Mouse (Mus musculus) MEL-GATA-1-ER (cell line): ENCODE measurements around the gene Tnf.

Experiments used
- DNase-seq: peaks from one replicate; pipeline ENCODE4 v3.0.0-alpha.2; 2012; ENCODE audit warnings: low read depth; ENCODE audit errors: extremely low read depth

The Tnf gene

GRCm38 (mm10) chr17:35201787-35202186, at the start of gene Tnf:
Gene Tnf, minus strand, starts transcription at chr17:35202007.
- no peak for DNase-seq

GRCm38 (mm10) chr17:35251162-35251719, 49.4 kb upstream of the Tnf start:
- no peak for DNase-seq

DNA sequence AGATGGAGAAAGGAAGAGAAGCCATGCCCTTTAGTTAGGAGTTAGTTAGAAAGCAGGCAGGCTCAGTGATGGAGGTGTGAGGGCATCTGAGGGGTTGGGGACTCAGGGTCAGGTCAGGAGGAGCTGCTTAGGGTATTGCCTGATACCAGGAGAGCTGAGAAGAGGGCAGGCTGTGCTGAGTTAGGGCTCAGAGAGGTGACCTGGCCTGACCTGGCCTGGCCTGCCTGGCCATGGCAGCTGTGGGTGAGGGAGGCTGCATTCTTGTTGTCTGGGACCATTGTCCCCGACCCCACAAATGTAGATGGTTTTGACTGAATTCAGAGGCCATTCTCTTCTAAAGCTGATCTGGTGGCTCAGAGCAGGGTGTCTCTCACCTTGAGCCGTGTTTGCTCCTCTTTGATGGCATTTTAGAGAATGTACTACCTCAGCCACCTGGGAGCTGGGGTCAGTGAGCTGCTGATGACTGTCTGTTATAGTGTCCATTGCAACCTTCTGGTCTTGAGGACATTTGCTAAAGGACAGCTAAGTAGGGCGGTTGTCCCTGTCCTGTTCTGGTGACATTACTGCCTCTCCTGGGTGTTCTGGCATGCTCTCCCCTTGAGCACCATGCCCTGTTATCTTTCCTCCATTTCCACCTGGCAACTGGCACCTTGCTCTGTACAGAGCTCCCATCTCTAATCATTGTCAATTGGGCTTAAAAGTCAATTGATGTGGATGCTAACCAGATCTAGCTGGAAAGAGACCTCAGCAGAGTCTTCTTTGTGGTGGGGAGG, 48.7 kb upstream of the Tnf start:
- no peak for DNase-seq

GRCm38 (mm10) chr17:35249451-35250197, 47.8 kb upstream of the Tnf start:
- no peak for DNase-seq

DNA sequence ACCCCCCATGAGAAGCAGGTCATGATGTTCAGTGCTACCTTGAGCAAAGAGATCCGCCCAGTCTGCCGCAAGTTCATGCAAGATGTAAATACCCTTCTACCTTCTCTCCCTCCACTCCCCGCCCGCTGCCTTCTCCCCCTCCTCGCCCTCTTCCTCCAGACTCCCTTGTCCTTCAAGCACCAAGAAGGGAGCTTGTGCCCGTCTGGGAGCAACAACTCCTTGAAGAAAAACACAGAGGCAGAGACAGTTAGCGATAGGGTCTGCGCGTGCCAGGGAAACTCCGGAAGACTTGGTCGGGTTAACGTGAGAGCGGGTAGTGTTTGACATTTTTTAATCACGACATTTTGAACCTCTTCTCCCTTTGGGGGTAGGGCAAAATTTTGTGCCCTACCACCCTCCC, 47.2 kb upstream of the Tnf start:
- no peak for DNase-seq

DNA sequence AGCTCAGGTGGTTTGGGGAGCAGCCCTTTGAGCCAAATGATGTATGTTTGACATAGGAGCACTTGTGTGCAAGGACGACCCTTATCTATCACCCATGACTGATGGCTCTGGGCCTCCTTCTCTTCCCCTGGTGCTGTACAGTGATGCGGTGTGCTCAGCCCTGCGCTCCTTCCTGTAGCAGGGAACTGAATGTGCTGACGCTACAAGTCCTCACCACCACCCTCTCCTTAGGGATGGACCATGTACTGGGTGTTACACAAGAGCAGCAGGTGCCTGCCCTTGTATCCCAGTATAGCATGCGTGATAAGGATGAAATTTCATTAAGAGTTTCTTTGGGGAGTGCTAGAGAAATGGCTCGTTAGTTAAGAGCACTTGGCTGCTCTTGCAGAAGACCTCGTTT, 45.3 kb upstream of the Tnf start:
- DNase-seq, result no peak

- no peak for DNase-seq
Measured at GRCm38 (mm10) chr17:35245731-35246623, 44.2 kb upstream of the Tnf start.

DNA sequence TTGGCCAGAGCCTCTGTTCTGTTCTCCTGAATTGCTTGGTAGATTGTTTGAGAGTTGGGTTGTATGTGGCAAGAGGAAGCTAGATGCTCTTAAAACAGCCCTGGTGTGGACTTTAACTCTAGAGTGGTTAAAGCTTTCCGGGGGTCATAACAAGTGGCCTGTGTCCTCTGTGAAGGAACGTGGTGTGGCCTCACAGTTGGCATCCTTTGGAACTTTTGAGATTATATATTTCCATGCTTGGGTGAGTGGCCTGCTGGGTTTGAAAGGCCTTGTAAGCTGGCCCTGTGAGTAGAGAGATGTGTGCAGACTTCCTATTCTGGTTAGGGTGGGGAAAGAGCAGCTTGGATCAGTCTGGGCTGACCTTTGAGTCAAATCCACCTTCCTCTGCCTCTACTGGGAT, 43.2 kb upstream of the Tnf start:
- DNase-seq, result no peak

GRCm38 (mm10) chr17:35243086-35243485, 41.3 kb upstream of the Tnf start:
- DNase-seq, result no peak

- peak; percentile 71 for DNase-seq
Measured at GRCm38 (mm10) chr17:35242015-35242941, 40.5 kb upstream of the Tnf start.

GRCm38 (mm10) chr17:35241305-35242014, 39.7 kb upstream of the Tnf start, which contains the start of gene Ddx39b:
Gene Ddx39b, plus strand, starts transcription at chr17:35241746.
- peak; percentile 90 for DNase-seq

DNA sequence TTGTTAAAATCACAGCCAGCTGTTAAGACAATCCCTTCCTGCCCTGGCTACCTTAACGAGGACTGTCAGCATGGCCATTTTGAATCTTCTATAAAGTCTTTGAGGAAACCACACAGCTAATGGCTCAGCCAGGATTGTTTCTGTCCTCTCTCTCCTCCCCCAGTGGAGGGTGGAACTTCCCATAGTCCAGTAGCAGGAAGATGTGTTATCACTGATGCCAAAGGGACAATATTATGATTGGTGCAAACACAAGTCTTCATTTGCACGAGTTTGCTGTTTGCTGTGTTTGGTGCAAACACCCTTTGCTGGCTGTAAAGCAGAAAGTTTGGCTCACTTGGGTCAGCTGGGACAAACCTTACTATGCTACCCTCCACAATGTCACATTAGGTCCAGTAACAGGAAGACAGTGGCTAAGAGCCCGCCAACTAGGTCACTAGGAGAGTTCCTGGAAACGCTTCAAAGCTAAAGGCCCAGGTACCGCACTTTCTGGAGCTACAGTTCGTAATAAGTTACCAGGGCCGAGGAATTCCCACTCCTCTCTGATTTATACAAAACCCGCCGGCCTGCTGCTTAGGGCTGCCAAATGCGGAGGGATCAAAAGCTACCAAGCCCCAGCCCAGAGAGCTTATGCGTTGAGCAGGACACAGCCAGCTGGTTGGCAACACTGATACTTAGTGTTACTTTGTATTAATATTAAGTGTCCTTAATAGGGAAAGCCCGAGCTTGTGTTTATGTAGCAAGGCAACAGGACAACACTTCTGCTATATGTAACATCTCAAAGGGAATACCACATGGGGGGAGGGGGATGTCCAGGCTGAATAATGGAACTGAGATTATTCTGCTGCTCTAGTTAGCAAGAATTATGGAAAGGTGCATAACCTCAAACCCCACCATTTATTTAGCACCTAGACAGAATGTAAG, 38.8 kb upstream of the Tnf start:
- DNase-seq, result no peak

DNA sequence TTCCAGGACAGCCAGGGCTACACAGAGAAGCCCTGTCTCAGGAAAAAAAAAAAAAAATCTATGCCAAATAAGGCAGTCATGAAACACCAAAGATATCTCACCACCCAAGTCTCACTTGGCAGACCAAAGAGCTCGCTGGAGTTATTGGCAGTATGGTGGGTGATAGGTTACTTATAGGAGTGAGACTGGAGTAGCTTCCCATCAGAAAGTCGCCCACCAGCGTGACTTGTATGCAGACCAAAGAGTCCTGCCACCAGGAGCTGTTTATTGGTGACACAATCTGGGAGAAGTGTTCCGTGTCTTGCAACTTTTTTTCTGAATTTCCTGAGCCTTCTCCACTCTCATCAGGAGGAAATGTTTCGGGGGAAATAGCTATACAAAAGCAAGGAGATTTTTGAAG, 37.9 kb upstream of the Tnf start:
- no peak for DNase-seq

GRCm38 (mm10) chr17:35237504-35237903, 35.7 kb upstream of the Tnf start:
- no peak for DNase-seq

DNA sequence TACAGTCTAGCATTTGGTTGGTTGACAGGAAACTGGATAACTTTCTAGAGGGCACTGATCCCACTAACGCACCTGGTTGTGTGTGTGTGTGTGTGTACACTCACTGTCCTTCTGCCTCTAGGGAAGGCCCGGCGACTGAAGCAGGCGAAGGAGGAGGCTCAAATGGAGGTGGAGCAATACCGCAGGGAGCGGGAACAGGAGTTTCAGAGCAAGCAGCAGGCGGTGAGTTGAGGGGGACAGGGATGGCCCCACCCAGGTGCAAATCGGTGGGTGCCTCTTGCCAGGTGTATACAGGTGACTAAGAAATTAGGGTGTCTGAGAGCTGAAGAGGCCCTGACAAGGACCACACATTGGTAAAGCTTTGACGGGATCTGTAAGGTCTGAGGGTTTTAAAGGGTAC, 35.2 kb upstream of the Tnf start:
- no peak for DNase-seq

DNA sequence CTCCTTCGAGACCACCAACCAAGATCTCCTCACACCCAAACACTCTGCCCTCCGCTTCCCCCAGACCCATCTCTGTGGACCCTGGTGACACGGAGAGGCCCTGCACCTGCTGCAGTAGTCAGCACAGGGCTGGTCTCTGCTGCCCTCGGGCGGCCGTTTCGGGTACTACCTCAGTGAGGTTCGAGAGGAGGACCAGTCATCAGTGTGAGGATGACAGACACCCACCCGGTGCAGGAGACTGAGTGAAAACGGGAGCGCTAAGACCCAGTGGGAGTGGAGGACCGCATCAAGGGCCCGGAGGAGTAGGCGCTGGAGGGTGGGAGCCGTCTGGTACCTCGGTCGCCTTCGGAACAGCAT, 34.6 kb upstream of the Tnf start:
- no peak for DNase-seq

DNA sequence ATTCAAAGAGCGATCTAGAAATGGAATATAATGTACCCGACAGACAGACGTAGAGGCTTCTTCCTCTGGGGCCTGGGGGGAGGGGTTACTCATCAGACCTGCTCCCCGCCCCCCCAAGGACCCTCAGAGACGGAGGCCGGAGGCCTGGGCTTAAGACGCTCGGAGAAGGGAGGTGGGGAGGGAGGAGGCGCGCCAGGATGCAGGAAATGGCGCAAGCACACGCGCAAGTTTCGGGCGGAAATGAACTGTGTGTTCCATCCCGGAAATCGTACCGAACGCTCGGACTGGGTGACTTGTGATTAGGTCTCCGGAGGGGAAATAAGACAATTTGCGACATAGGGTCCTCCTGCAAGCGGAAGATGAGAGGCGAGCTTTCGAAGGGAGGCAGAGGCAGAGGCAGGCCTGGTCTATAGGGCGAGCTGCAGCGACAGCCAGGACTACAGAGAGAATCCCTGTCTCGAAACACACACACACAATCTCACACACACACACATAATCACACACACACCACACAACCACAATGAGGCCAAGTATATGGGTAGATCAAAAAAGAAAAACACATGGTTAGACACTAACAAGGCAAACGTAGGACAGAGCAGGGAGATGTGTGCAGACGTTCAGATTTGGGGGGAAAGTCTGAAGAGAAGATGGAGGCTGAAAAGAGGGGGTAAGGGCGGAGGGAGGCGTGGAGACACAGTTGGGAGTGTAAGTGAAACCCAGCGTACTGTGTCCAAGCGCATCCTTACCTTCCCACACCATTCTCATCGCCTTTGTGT, 34.0 kb upstream of the Tnf start, which contains the start of gene Nfkbil1:
Nfkbil1 (minus strand) TSS at position 179 of the 776 bp plus-strand sequence.
- peak; percentile 91 for DNase-seq

DNA sequence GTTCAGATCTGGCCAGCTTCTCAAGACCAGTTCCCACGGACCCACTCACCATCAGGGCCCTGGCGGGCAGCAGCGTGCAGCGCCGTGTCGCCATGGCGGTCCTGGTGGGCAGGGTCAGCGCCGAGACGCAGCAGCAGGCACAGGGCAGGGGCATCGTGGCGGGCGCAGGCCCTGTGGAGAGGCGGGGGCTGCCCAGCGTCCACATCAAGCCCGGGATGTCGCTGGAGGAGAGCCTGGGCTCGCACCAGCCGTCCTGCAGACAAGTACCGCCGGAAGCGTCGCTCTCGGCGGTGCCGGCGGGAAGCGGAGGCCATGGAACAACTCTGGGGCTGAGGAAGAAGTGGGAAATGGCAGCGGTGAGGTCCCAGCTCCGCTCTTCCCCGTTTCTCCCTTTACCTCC, 33.1 kb upstream of the Tnf start:
- no peak for DNase-seq
